Mouse (Mus musculus) embryonic stem cell, embryonic (primary cell): ENCODE results near the gene Cep97.

Source experiments
- CTCF ChIA-PET, 4 experiments: fragments of 300-600 bp in 2 of 4; fragments of 350-600 bp in 2 of 4; sonication (Branson Sonifier 250); formaldehyde crosslinking; loops; one replicate each; lab custom pipeline; 2022; ENCODE audit warnings: inconsistent platforms in 2 of 4; lab: Charles Lee
- POLR2A ChIA-PET, 4 experiments: fragments of 300-600 bp in 2 of 4; fragments of 350-600 bp in 2 of 4; sonication (Branson Sonifier 250); formaldehyde crosslinking; loops; one replicate each; lab custom pipeline; 2022; ENCODE audit warnings: antibody characterized with exemption in 4 of 4, inconsistent platforms in 1 of 4; lab: Charles Lee

The Cep97 gene

DNA sequence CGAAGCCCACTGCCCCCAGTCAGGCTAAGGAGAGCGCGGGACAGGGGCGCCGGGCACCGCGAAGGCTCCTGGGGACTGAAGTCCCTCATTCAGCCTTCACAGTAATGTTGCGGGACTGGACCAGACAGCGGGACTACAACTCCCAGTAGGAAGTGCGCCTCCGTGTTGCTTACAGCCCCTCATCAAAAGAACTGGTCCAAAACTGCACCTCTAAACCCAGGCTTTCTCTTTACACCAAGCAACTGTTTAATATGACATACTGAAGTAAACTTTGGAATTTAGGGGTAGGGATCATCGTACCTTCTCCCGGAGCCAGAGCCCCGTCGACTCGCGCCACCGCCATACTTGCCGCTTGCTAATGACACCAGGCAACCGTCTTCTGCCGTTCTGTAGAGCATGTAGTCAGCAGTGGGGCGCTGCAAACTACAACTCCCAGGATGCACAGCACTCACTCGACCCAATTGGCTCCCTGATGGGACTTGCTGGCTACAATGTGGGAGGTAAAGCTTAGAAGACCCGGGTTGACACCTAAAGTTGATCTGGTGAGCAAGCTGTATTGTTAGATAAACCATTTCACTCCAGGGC, at the start of gene Cep97:
Gene Cep97, minus strand, starts transcription at position 403 of the 585 bp plus-strand sequence.
- POLR2A ChIA-PET, result interaction anchor here in 3 of 4 experiments (0.6 to 4.4 kb wide), 25 partner anchors 9 to 1187 kb away, joined by 3 to 38 read pairs (median 4); partner anchors contain the start of genes Rpl24 (in 2 of the 3), Nxpe3 (in 1 of the 3), Pcnp (in 1 of the 3) and Zbtb11 (in 1 of the 3)

DNA sequence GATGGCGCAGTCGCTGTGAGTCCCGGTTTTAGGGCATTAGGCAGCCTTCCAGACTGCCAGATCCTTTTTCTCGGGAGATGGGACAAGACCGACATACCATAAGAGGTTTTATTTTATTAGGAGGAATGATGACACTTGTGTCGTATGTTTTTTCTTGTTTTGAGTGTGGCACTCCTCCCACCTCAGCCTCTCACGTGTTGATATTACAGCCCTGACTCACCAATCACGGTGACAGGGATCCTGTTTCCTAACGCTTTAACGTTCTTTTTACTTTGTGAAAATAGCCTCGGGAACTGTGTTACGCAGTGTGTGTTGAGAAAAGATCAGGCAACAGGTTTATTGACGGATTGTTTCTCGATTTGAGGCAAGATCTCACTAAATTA, 40.2 kb upstream of the Cep97 start:
- CTCF ChIA-PET, result interaction anchor here in 1 of 4 experiments (1.6 kb wide), 1 partner anchor 89 kb away, joined by 3 read pairs; no protein-coding TSS in a partner anchor
- POLR2A ChIA-PET, result interaction anchor here in 3 of 4 experiments (0.6 to 4.5 kb wide), 22 partner anchors 8 to 157 kb away, joined by 3 to 41 read pairs (median 4); partner anchors contain the start of genes Pcnp (in 3 of the 3), Cep97 (in 1 of the 3) and Rpl24 (in 1 of the 3)

More for the DNA sequence above, at the start of gene Cep97:
- CTCF ChIA-PET, result interaction anchor here in 3 of 4 experiments (0.8 to 1.4 kb wide), 5 partner anchors 18 to 71 kb away, joined by 3 to 5 read pairs (median 4); partner anchors contain the start of gene Nxpe3 (in 1 of the 3)

DNA sequence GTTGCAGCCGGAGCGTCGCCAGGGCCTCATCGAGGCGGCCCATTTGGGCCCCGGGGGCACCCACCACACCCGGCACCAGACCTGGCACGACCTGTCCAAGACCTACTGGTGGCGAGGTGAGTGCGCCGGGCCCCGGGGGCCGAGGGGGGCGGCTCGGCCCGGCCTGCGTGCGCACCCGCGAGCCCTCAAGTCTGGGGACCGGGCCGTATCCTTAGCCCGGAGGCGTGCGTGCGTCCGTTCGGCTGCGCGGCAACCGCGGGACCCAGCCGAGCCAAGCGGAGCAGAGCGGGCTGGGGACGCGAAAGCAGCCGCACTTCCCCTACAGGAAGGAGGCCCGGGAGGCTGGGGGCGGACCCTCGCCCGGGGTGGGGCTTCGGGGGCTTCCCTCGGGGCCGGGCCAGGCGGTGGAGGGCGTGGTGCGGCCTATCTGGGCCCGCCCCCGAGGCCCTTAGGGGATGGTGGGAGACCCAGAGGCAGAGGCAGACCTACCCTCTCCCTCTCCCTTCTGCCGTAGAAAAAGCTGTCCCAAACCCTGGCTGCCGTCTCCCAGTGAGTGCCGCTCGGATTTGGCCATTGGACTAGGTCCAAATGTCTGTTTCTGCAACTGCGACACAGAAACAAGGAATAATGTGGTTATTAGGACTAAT, 39.7 kb upstream of the Cep97 start:
- POLR2A ChIA-PET, result interaction anchor here in 3 of 4 experiments (0.6 to 5.8 kb wide), 22 partner anchors 7 to 171 kb away, joined by 3 to 41 read pairs (median 4); partner anchors contain the start of genes Pcnp (in 3 of the 3), Cep97 (in 1 of the 3) and Rpl24 (in 1 of the 3)
- CTCF ChIA-PET, result interaction anchor here in 2 of 4 experiments (0.6 to 1.6 kb wide), 2 partner anchors 10 to 90 kb away, joined by 3 to 15 read pairs; no protein-coding TSS in a partner anchor

DNA sequence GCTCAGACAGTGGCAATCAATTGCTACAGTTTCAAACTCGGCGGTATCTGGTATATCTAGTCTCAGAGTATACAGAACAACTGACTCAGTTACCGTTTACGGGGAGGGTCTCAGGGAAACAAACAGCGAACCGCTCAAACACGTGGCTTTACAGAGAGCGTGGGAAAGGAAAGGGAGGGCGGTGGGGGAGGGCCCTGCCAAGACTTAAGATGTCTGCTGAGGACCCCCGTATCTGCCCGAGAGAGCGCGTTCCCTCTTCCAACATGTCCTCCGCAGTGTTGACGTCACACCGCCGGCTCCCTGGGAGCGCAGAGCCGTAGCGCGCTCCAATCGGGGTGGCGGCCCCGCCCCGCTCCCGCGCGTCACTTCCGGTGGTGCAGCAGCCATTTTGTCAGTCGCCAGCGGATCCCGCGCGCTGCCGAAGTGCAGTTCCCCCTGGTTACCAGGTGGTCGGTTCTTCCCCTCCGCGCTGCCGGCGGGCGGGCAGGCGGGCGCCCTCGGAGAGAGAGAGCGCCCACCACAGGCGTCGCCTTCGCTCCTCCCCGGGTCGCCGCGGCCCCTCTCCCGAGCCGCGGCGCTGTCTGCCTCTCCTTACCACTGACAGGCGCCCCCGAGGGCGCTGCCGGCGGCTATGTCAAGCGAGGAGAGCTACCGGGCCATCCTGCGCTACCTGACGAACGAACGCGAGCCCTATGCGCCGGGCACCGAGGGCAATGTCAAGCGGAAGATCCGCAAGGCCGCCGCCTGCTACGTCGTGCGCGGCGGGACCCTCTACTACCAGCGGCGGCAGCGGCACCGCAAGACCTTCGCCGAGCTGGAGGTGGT, 39.0 kb upstream of the Cep97 start, which contains the start of gene Zbtb11:
Gene Zbtb11, plus strand, starts transcription at position 453 of the 825 bp plus-strand sequence.
- ChIA-PET POLR2A (interaction anchor here in 3 of 4 experiments (0.6 to 5.8 kb wide), 34 partner anchors 8 to 172 kb away, joined by 3 to 41 read pairs (median 5); partner anchors contain the start of genes Cep97 (in 2 of the 3), Pcnp (in 2 of the 3), Nxpe3 (in 1 of the 3) and Rpl24 (in 1 of the 3)), CTCF (interaction anchor here in 1 of 4 experiments (0.6 kb wide), 1 partner anchor 9 kb away, joined by 15 read pairs; no protein-coding TSS in a partner anchor)

DNA sequence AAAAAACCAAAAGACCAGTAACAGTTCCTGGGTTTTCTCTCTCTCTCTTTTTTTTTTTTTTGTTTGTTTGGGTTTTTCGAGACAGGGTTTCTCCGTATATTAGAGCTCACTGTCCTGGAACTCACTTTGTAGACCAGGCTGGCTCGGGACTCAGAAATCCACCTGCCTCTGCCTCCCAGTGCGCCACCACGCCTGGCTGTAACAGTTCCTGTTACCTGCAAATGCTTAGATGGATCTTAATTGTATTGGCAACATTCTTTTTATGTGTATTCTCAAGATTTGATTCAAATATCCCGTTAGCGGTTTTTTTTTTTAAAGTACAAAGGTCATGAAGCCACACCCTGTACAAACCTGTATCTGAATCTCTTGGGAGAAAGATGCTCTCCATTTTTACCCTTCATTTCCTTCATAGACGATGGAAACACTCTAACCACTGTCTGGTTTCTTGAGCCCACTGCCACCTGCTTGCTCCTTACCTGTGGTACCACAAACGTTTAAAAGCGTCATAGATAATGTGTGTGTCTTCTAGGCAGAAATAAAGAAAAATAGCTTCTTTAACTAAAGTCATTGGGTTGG, 38.1 kb upstream of the Cep97 start:
- ChIA-PET POLR2A (interaction anchor here (0.6 to 5.8 kb wide), 57 partner anchors 8 to 1344 kb away, joined by 3 to 28 read pairs (median 4); partner anchors contain the start of genes Cep97 (in 2 of the 4), Pcnp (in 2 of the 4) and Nxpe3 (in 1 of the 4)), CTCF (interaction anchor here in 1 of 4 experiments (0.5 kb wide), 1 partner anchor 56 kb away, joined by 3 read pairs; no protein-coding TSS in a partner anchor)

DNA sequence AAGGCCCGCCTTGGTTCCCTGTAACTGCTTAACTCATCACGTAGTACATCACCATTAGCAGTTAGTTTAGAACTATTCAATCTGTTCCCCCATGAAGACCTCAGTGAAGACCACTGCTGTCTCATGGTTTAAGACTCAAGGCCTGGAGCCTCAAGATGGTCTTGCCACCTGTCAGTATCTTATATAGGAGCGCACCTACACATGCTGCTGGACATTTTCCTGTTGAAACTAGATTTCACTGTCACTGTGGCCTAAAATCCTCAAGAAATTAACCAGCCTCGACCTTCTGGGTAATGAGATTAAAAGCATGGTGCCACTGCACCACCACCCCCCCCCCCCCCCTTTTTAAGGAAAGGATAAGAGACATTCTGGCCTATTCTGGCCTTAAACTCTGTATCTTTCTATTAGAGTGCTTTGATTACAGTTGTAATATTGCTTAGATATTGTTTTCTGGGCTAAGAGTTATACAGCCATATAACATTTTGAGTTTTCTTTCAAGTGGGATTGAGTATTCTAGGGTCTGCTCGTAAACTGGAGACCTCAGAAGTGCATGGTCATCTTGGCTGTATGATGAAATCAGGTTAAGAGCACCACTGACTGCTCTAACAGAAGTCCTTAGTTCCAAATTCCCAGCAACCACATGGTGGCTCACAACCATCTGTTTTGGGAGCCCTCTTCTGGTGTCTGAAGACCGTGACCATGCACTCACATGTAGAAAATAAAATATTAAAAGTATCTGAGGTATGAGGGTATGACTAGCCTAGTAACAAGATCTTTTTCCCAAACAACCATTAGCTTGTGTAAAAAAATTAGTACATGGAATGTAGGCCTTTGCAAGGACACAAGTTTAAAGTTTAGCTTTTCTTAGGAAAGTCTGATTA, 37.3 kb upstream of the Cep97 start:
- CTCF ChIA-PET, result no interaction called here
- POLR2A ChIA-PET, result interaction anchor here (0.6 to 9.0 kb wide), 70 partner anchors 8 to 1343 kb away, joined by 3 to 106 read pairs (median 4); partner anchors contain the start of genes Cep97 (in 2 of the 4), Pcnp (in 2 of the 4) and Nxpe3 (in 1 of the 4)

DNA sequence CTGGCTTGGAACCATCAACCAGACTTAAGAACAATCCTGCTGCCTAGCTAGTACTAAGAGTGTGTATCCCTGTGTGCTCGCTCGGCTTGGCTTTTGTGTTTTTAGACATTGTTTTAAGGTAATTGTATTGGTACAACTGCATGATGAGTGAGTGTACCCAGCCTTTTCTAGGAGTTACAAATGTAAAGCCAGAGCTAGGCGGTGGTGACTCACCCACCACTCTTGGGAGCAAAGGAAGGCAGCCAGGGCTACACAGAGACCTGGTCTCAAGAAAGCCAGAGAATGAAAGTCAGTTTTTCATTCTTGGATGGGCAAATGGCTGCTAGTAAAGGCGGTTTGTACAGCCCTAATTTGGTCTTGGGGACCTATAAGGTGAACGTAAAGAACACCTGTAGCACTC, 35.8 kb upstream of the Cep97 start:
- CTCF ChIA-PET, result no interaction called here
- POLR2A ChIA-PET, result interaction anchor here in 3 of 4 experiments (0.6 to 9.0 kb wide), 31 partner anchors 10 to 1152 kb away, joined by 3 to 106 read pairs (median 6); partner anchors contain the start of genes Nxpe3 (in 2 of the 3) and Pcnp (in 2 of the 3)

DNA sequence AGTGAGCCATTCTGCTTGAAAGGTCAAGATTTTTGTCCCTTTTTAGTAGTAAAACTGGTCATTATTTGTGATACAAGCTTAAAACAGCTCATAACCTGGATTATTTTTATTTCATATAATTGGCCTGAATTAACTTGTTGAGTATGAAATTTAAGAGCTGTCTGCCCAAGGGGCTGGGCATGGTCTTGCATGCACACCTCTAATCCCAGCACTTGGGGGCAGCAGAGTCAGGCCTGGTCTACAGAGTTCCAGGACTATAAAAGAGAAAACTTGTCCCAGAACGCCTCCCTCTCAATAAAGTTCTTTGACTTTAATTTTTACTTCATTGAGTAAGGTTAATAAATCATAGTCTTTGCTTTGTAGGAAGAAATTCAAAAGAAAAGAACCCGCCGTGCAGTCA, 34.5 kb upstream of the Cep97 start:
- POLR2A ChIA-PET, result interaction anchor here (0.6 to 9.0 kb wide), 48 partner anchors 8 to 1197 kb away, joined by 3 to 106 read pairs (median 6); partner anchors contain the start of genes Pcnp (in 3 of the 4), Cep97 (in 2 of the 4), Nxpe3 (in 2 of the 4) and Trmt10c (in 1 of the 4)
- CTCF ChIA-PET, result interaction anchor here in 2 of 4 experiments (0.5 to 1.6 kb wide), 7 partner anchors 18 to 1600 kb away, joined by 3 to 5 read pairs (median 3); no protein-coding TSS in a partner anchor

DNA sequence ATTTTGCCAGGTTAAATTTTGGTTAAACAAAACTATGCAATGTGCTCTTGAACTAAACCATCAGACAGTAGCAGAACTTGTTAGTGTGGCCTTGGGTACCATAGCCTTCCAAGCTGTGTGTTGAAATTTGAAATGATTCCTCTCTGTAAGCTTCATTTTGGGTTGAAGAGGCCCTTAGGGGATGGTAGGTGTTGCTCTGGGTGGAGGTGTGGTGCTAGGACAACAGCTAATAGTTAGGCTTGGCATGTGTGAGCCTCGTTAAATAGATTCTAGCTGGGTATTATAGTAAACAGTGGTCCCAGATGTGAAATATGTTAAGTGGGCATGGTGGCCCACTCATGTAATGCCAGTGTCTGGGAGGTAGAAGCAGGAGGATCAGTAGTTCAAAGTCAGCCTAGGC, 32.6 kb upstream of the Cep97 start:
- ChIA-PET POLR2A (interaction anchor here in 3 of 4 experiments (0.6 to 9.0 kb wide), 42 partner anchors 8 to 178 kb away, joined by 3 to 106 read pairs (median 7); partner anchors contain the start of genes Pcnp (in 3 of the 3), Cep97 (in 2 of the 3), Nxpe3 (in 1 of the 3) and Trmt10c (in 1 of the 3)), CTCF (no interaction called here)

DNA sequence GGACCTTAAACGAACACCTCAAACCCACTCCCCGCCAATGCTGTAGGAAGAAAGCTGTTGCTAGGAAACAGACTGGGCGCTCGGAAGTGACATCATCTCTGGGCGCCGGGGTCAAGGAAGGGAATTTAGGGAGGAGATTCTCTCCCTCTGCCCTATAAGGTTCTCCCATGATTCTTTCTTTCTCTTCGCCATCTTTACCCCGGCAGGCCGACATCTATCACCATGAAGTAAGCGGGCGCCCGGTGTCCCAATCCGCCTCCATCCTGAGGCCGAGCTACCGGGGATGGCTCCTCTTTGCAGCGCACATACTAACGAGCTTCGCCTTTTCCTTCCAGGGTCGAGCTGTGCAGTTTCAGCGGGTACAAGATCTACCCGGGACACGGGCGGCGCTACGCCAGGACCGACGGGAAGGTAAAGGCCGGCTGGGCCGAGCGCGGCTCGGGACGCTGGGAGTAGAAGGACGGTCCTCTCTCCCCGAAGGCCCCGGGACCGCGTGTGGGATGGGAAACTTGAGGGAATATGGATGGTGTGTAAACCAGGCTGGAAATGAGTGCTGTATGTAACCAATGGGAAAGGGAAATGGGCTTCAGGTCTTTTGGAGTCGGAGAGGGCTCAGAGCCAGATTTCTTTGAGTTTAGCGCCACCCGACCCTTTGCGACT, 31.7 kb upstream of the Cep97 start, which contains the start of gene Rpl24:
Gene Rpl24, plus strand, starts transcription at position 64 of the 660 bp plus-strand sequence.
- POLR2A ChIA-PET, result interaction anchor here (0.6 to 9.0 kb wide), 63 partner anchors 9 to 261 kb away, joined by 3 to 106 read pairs (median 6); partner anchors contain the start of genes Pcnp (in 3 of the 4), Cep97 (in 2 of the 4), Nxpe3 (in 2 of the 4) and Trmt10c (in 1 of the 4)

DNA sequence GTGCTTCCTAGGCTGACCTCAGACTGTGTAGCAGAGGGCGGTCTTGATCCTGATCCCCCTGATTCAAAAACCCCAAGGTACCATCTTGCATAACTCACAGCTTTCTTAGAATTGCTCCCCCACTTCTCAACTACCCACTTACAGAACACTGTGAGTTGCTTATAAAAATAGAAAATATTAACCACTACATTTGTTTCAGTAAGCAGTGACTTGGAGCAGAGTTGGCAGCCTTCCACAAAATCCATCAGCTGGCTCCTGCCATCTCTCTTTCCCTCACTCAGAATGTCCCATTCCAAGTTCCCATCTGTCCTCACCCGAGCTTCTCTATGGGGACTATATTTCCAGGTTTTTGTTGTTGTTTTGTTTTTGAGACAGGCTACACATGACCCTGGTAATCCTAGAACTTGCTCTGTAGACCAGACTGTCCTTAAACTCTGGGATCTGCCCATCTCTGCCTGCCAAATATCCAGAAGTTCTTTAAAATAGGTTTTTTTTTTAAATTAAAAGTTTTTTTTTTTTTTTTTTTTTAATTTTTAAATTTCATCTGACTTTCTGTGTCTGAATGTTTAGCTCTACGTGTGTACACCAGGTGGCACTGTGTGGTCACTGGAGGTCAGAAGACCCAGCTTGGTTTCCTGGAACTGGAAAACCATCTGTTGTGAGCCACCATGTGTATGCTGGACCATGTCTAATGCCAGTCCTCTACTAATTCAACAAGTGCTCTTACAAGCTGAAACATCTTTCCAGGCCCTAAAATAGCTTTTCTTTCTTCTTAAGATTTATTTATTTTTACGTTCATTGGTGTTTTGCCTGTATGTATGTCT, 29.7 kb upstream of the Cep97 start:
- CTCF ChIA-PET, result interaction anchor here (0.5 to 3.2 kb wide), 32 partner anchors 10 to 1276 kb away, joined by 3 to 24 read pairs (median 5); partner anchors contain the start of genes Nxpe3 (in 1 of the 4) and Pcnp (in 1 of the 4)
- POLR2A ChIA-PET, result interaction anchor here (0.6 to 9.0 kb wide), 54 partner anchors 8 to 1157 kb away, joined by 3 to 106 read pairs (median 5); partner anchors contain the start of genes Pcnp (in 2 of the 4), Zbtb11 (in 2 of the 4), Cep97 (in 1 of the 4) and Nxpe3 (in 1 of the 4)

More for the DNA sequence above, 31.7 kb upstream of the Cep97 start, which contains the start of gene Rpl24:
- CTCF ChIA-PET, result interaction anchor here in 2 of 4 experiments (0.9 to 3.2 kb wide), 4 partner anchors 15 to 98 kb away, joined by 3 to 24 read pairs (median 13); no protein-coding TSS in a partner anchor

DNA sequence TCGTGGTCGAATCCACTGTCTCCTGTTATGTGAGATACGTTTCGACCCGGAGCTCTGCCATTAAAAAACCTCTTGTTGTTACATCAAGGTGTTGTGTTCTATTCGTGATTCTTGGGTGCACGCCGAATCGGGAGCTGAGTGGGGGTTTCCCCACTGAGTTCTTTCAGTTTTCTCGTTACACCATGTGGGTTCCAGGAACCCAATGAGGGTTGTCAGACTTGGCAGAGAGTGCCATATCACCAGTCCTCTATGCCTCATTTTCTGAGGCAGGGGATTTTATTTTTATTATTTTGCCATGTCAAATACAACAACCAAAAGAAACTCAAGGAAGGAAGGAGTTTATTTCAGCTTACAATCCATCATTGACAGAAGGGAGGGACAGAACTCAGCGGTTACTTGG, 28.4 kb upstream of the Cep97 start:
- POLR2A ChIA-PET, result interaction anchor here in 2 of 4 experiments (0.7 to 9.0 kb wide), 8 partner anchors 8 to 62 kb away, joined by 3 to 106 read pairs (median 14); no protein-coding TSS in a partner anchor
- CTCF ChIA-PET, result interaction anchor here in 1 of 4 experiments (0.6 to 3.2 kb wide), 5 partner anchors 8 to 168 kb away, joined by 3 to 22 read pairs (median 4); no protein-coding TSS in a partner anchor

DNA sequence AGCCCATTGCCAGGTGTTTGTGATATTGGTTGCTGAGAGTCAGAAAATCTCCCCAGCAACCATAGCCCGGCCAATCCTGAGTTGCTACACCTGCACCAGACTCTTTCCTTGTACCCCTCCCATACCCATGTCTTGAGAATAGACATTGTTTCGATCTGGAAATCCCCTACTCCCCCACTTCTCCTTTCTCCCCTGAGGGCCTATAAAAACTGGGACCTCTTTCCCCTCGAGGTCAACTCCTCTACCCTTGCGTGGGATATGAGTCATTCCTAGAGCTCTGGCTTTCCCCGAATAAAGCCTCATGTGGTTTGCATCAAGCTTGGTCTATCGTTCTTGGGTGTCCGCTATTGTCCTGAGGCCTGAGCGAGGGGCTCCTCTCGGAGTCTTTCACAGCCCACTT, 19.5 kb upstream of the Cep97 start:
- POLR2A ChIA-PET, result interaction anchor here in 3 of 4 experiments (0.7 to 2.5 kb wide), 5 partner anchors 10 to 171 kb away, joined by 3 to 11 read pairs (median 9); partner anchors contain the start of gene Rpl24 (in 1 of the 3)

More for the DNA sequence above, 19.5 kb upstream of the Cep97 start:
- CTCF ChIA-PET, result interaction anchor here in 1 of 4 experiments (0.6 to 0.7 kb wide), 2 partner anchors 9 to 10 kb away, joined by 4 read pairs; no protein-coding TSS in a partner anchor
